Mouse (Mus musculus) embryo, embryonic 11 days (tissue): ENCODE results near the gene Rbp1.

Experiments used
- DNase-seq: peaks from one replicate; pipeline ENCODE4 v3.0.0-alpha.2; 2015

Gene Rbp1

DNA sequence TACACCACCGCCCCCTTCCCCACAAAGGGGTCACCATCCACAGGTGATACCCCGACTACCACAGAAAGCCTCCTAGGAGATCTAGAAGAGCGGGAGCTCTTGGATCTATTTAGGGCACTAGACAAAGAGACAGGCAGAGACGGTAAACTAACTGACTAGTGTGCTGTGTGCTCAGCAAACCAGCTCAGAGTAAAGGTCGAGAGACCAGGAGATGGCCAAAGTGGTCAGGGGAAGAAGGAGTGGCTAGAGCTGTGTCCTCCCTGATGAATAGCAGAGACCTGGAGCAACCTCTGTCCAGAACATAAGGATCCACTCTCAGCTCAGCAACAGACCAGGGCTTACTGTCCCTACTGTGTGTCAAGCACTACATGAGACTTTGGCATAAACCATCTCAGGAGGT lies at the start of gene Rbp1:
Rbp1 (plus strand) TSS at position 306 of the 400 bp plus-strand sequence.
- no peak for DNase-seq

DNA sequence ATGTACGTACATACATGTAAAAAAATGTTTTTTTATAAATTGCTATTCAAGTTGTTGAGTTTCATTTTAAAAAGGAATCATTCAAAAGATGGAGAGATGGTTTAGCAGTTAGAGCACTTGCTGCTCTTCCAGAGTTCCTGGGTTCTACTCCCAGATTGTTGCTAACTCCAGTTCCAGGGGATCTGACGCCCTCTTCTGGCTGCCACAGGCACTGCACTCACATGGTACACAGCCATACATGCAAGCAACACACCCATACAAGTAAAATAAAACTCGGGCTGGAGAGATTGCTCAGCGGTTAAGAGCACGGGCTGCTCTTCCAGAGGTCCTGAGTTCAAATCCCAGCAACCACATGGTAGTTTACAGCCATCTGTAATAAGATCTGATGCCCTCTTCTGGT lies 49.4 kb upstream of the Rbp1 start:
- DNase-seq: no peak

DNA sequence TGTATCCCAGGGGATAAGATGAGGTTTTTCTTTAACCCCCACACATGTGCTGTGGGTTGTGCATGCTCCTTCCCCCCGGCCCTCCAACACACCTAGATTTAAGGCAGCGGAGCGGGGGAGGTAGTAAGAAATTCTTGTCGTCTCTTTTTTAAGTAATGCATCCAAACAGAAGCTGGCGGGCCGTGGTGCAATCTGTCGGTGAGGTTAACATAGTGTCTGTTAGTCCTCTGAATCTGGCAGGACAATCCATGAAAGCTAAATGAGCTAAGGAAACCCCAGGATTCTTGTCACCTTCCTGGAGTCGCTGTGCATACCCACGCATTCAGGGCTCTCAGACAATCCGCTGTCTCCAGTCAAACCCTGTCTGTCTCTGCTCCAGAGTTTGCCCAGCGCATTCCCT lies 47.9 kb upstream of the Rbp1 start:
- no peak for DNase-seq

DNA sequence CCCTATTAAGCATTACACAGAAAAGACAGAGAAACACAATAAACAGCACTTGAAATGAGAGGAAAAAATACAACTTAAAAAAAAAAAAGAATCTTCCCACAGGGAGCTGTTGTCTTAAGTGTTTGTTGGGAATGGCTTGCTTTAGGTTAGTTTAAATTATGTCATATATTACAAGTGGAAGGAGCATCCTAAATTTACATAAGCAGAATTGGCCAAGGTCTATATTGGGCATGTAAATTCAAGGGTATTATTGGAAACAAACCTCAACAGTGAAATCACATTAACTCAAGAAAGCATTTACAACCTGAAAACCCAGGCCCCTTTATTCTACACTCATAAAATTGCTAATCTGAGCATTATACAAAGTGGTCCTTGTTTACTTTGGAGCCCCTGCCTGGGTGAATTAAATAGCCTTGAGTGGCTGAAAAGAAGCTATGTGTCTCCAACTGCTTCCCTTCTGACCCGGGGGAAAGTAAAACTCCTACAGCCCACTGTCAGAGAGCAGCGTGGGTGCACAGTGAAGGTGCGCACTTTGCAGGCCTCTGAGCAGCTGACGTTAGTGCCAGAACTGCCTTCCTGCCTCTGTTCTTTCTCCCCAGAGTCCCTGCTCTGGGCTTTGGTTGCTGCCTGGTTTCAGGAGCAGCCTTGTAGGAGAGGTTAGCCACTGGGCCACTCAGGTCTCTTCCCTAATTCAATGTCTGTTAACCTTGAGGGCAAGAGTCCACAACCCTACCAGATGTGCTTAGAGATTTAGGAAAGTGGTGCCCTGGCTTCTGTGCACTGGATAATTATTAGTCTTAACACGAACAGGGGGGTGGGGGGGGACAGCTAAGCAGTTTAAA lies 47.2 kb upstream of the Rbp1 start:
- DNase-seq: peak; percentile 14

DNA sequence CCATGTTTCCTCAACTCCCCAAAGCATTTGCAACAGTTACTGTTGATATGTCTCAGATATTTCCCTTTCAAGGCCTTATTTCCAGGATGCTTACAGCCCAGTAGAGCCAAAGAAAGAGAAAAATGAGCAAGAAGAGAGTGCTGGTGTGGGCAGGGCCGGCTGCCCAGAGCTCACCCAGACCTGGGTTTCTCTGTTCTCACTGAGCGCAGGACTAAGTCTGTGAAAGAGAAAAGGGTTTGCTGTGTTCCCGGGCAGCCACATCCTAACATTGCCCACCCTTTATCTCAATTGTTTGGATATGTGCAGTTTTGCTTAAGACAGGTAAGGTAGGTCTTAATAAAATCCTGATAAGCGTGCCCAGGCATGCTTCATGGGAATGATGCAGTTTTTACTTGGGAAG lies 43.0 kb upstream of the Rbp1 start:
- no peak for DNase-seq

DNA sequence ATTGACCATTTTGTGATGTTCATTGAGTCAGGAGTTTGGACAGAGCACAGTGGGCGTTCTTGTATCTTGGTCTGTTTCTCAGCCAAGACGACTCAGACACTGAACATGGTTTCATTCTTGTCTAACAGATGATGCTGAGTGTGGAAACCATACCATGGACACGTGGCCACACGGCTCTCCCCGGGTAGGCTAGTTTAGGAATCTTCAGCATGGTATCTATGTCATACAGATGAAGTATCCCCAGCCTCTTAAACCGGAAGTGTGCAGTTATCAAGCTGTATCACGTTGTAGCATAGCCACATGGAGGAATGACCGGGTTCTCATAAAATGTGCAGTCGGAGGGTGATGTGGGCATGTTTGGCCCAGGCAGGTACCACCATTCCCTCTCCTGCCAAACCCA lies 42.2 kb upstream of the Rbp1 start:
- no peak for DNase-seq

DNA sequence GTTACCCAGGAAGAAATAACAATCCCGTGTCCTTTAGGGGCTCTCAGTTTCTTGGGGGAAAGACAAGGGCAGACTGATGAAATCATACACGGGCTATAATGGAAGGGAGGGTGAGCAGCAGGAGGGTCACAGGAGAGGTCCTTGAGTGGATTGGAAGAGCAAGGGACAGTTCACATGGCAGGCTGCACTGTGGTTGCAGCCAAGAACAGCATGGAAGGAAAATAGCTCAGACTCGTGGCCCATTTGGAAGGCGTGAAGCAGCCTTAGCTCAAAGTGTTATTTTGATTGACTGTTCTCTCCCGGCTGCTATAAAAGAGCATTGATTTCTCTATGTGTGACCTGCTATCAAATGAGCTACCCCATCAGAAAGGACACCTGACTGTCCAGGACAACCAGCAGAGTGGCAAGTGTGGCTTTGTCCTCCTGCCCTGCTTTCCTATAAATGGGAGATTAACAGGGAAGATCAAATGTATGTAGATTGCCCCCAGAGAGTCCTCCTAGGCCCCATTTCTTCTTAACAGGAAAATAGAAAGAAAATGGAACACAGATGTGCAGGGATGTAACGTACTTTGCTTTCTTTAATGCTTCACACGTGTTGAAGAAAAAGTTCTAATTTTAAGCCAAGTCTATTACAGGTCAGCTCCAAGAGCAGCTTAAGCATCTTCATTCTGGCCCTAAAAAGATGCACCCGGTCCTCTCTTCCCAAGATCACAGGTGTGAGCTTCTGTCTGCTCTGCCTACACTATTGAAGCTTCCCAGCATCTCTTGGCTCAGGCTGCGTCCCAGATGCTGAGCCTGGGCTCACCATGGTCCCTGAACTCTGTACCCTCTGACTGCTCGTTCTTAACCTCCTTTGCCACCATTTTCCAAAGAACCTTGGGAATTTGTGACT lies 34.8 kb upstream of the Rbp1 start:
- peak; percentile 17 for DNase-seq

DNA sequence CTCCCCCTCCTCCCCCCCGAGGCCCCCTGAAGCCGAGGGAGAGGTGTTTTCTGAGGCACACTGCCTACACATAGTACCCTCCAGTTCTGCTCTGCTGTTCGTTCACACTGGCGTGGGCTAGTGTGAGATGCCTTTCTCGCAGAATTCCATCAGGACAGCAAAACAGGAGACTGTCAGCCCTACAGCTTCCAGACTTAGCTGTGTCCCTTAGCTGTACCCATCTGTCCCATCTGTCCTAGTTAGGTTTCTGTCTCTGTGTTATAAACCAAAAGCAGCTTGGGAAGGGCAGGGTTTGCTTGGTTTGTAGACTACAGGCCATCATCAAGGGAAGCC lies 34.2 kb upstream of the Rbp1 start:
- no peak for DNase-seq

DNA sequence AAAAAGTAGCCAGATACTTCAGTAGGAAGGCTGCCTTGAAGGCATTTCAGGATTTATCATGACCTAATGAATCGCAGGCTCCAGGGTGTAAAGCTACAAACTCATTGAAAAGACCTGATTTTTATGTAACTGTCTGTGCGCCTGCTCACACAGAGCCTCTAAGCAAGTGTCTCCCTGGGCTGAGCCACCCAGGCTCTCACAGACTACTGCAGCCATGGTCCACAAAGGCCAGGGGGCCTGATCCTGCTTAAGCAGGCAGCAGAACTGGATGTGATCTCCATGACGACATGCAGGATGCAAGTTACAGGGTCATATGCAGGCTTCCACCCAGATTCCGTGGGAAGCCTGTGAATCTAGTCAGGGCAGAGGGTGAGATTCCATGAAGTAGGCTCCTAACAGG lies 29.3 kb upstream of the Rbp1 start:
- no peak for DNase-seq

DNA sequence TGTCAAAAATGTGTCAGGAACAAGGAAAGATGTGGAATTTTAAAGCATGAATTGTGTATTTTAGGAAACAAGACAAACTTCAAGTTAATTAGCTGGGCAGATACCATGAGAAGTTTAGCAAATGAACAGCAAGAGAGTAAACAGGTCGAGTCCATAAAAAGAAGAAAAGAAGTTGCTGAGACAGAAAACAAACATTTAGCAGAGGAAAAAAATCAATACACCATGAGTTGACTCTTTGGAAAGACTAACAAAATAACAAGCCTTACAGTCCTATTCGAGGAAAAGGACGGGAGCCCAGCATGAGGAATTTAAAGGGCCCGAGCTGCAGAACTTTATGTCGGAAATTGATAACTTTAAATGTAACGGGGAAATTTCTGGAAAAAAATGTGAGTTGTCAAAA lies 25.6 kb upstream of the Rbp1 start:
- no peak for DNase-seq

DNA sequence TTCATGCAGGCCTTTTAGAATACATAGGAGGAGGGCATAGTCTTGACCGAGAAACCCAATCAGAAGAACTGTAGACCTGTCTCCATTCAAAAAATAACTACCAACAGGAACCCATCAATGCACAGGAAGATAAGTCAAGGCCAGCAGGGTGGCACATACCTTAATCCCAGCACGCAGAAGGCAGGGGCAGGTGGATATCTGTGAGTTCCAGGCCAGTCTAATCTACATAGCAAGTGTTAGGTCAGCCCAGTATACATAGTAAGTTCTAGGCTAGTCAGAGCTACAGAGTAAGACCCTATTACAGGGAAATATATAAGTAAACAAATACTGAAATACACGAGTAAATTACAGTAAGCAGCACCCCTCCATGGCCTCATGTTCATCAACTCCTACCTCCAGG lies 24.9 kb upstream of the Rbp1 start:
- no peak for DNase-seq

DNA sequence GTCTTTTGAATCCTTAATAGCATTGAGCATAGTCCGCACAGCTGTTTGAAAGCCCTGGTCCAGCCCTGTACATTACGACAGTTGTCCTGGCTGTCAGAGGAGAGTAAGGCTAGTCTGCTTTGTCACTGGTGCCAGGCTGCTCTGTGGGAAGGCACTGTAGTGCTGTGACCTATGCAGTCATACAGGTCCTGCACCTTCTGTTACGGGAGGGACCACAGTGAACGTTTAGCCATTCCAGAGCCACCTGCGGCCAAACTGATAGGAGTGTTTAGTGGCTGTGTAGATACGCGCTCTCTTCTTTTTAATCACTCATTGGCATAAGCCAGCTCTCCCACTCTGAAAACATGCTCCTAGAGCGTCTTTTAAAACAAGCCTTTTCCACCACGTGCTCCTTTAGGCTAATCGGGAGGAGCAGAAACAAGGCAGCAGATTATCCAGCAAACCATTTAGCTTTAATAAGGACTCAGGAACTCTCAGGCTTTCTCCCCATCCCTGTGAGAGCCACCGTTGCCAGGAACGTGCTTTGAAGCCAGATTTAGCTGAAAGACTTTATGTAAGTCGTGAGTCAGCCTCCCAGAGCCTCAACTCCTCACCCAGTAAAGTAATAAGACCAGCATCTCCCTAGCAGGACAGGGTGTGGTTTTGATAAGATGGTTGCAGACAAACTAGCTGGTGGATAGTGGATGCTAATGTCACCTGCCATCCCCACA lies 22.4 kb upstream of the Rbp1 start:
- no peak for DNase-seq

DNA sequence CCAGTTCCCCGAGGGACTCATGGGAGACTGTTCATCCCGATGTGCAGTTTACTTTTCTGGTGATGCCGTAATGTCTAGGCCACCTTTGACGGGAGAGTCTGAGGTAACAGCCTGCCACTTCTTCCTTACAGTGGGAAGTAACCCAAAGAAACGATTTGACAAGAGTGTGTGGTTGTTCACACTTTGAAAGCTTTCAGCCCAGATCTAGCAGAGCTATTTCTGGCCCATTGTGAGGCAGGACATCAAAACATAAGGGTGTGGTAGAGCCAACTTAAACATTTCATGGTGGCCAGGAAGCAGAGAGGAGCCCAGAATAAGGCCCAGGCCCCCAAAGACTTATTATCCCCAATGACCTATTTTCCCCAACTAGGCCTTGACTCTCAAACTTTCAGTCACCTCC lies 21.1 kb upstream of the Rbp1 start:
- no peak for DNase-seq

DNA sequence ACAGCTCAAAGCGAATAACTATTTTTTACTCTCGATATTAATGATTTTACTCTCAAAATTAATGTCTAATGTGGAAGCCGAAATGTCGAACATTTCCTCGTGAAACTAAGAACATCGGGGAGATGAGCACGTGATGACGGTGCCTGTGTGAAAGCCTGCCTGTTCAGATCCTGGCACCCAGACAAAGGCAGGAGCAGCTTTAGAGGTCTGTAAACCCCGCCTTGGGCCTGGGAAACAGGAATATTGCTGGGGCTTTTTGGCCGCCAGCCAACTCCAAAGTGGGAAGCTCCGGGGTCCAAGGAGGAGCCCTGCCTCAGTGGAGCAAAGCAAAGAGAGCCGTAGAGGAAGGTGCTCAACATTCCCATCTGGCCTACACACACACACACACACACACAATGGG lies 15.0 kb upstream of the Rbp1 start:
- no peak for DNase-seq

DNA sequence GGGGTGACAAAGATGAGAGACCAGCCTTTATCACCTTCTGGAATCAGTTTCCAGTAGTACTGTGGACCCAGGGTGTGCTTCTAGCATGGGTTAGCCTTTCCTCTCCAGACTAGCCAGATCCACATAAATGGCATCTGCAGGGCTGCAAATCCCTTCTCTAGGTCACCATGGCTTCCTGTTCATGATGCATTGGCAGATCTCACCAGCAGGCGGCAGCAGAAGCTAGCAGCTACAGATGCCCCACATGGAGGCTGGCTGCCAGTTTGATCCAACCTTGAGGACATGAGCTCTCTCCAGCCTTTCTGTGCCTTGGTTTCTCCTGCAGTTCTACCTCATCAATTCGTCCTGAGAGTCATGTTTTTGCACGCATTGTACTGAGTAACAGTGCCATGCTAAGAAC lies 13.6 kb upstream of the Rbp1 start:
- DNase-seq: peak; percentile 81

DNA sequence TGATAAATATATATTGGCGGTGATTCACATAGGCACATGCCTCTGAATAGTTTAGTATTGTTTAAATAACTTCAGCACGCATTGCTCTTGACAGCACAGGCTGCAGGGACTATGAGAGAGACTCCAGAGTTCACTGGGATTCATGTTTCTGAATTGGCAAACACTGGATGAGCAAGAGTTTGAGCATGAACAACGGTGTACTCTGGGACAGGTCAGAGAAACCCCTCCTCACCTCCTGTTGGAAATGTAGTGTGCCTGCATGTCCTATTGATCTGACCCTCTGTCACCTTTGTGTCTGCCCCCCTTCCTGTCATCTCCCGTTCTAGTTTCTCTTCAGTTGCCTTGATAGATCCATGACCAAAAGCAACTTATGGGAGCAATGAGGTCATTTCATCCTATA lies 7.3 kb upstream of the Rbp1 start:
- no peak for DNase-seq

DNA sequence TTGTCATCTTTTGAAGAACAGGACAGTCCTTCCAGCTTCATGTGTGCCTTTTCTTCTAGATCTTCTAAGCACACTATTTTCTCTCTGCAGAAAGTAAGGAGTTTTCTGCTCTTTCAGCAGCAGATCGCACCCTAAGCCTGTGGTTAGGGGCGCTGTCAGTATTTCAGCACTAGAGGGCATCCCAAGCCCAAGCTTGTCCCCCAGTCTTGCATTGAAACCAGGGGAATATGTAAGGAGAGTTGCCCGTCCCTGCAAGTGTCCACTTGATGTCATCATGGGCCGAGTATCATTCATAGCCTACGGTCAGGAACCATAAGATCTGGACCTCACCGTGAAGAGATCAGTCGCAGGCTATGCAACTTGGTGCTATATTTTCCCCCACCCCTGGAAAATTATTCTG lies 4.8 kb upstream of the Rbp1 start:
- DNase-seq: peak; percentile 70

DNA sequence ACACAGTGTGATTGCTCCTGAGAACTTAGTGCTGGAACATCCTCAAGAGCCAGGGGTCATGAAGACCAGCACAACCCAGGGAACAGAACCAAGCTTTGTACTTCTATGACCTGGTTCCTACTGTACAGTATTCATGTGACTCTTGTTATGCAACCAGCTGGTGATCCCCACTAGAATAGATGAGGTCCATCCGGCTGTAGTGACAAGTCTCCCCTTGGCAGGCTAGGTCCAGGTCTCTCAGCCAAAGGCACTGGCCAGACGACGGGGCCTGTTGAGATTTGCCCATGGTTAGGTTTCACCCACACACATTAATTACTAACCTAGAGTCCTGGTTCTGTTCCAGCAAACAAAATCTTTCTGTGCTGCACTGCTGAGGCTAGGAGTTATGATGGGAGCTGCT lies 4.4 kb upstream of the Rbp1 start:
- no peak for DNase-seq

DNA sequence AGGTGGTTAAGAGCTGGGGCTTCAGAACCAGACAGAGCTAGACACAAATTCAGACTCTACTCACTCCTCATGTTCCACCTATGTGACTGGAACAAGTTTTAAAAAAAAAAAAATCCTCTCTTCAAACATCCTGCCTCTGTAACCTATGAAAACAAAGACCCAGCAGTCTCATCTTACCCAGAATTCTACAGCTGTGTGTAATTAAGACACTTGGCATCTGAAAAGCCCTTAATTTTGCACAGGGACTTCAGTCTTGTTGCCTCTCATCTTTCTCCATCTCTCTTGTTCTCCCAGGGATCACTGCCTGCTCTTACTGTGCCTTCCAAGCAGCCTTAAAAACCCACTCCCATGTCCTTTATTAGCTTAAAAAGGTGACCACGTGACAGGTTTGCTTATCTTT lies 2.1 kb upstream of the Rbp1 start:
- DNase-seq: no peak

DNA sequence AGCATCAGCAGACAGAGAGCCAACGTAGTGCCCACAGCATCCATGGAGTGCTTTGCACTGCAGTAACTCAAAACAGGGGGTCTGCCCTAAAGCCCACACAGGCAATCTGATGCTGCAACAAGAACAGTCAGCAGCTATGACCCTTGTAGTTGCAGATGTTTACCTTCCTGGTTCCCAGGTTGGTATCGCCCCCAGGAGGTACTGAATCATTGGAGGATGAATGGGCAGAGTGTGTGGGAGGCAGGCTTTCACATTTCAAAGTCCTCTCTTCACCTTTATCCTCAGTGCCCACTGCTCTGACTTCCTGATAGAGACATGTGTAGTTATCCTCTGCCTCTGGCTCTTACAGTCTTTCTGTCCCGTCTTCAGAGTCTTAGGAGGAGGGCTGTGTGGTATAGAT lies 858 bp upstream of the Rbp1 start:
- DNase-seq: no peak

DNA sequence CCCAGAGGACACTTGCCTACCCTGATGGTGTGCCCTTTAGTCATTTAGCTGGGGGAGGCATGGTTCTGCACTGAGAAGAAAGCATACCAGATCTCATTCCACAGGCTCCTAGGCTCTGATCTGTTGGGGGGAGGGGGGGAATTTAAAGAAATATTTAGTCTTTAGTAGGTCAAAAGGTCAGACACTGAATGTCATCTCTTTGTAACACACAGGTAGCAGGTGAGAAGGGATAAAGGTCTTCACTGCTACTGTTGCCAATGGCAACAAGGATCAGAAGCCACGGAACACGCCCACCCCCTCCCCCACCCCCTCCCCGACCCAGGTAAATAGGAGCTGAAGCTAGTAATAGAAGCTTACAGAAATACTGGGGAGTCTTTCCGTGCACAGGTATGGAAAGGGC lies 930 bp downstream of the Rbp1 start:
- no peak for DNase-seq

DNA sequence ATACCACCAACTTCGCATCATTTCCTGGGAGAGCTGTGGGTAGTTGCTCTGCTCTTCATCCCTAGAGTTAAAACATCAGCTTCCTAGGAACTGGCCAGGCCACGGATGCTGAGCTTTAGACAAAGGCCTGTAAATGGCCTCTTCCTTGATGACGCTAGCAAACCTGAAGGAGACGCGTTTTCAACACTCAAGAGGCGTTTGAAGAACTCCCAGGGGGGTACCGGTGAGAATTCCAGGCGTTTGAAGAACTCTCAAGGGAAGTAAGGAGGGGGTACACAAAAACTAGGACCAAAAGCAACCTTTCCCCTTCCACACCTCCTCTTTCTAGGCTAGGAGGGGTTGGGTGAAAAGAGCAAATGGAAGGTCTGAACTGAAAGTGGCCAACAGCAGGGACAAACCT lies 1.5 kb downstream of the Rbp1 start:
- DNase-seq: peak; percentile 43

DNA sequence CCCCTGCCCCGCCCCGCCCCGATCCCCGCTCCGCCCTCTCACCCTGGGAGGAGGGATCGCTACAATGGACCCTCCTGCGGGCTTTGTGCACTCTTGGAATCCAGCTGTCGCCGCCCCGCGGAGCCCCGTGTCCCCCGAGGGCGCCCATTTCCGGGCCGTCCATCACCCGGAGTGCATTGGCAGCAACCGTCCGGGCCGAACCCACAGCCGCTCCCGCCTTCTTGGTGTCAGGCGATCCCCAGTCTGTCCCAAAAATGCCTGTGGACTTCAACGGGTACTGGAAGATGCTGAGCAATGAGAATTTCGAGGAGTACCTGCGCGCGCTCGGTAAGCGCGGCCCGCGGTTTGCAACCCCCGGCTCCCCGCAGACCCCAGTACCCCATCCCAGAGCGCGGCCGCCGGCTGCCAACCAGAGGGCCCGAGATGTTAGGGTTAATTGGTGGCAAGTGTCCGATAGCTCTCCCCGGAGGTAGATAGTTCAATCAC lies 2.0 kb downstream of the Rbp1 start:
- DNase-seq: peak; percentile 83
